Mouse (Mus musculus) forebrain, embryonic 16.5 days (tissue): ENCODE measurements at regions not wholly inside any gene's neighbourhood (a gene's known extent, or its start where the extent isn't known, plus 50 kb on each side); places are given as distances from the start of the nearest gene placed in this dataset.

Experiments
- ATAC-seq: fragments of 200-750 bp; cut with Nextera tagmentation; 2 replicates; pipeline ENCODE4 v1.8.0; 2017; ENCODE audit warnings: mild to moderate bottlenecking, moderate library complexity
- H3K27ac ChIP-seq: fragments of 300-500 bp; sonication (generic); 2 replicates; pipeline ENCODE4 v1.5.1; 2014; ENCODE audit warnings: low read length, control low read depth
- H3K27me3 ChIP-seq: fragments of 300-500 bp; sonication (generic); replicated peaks from 2 replicates; pipeline ENCODE4 v1.6.1; 2014; ENCODE audit warnings: low read length; ENCODE audit not compliant: control insufficient read depth, insufficient read depth
- H3K36me3 ChIP-seq: fragments of 300-500 bp; sonication (generic); 2 replicates; pipeline ENCODE4 v1.6.1; 2014; ENCODE audit not compliant: control insufficient read depth, insufficient read depth
- H3K4me1 ChIP-seq: fragments of 300-500 bp; sonication (generic); replicated peaks from 2 replicates; pipeline ENCODE4 v1.6.1; 2014; ENCODE audit warnings: low read length; ENCODE audit not compliant: control insufficient read depth, insufficient read depth
- H3K4me2 ChIP-seq: fragments of 300-500 bp; sonication (generic); 2 replicates; pipeline ENCODE4 v1.6.1; 2014; ENCODE audit warnings: mild to moderate bottlenecking, low read length, control low read depth
- H3K4me3 ChIP-seq: fragments of 300-500 bp; sonication (generic); replicated peaks from 2 replicates; pipeline ENCODE4 v1.5.1; 2014; ENCODE audit warnings: mild to moderate bottlenecking, low read length, control low read depth
- H3K9ac ChIP-seq: fragments of 300-500 bp; sonication (generic); replicated peaks from 2 replicates; pipeline ENCODE4 v1.6.1; 2014; ENCODE audit warnings: low read depth, low read length, control low read depth
- H3K9me3 ChIP-seq: fragments of 300-500 bp; sonication (generic); 2 replicates; pipeline ENCODE4 v1.6.1; 2016; ENCODE audit warnings: low read length; ENCODE audit not compliant: control insufficient read depth
- WGBS: fragments of 180-500 bp; shearing (Covaris S2); extraction: QIAGEN DNeasy Blood & Tissue Kit; methylation state at CpG from one replicate; pipeline ENCODE4 v1.1.7; 2014; 5-methylcytosine and 5-hydroxymethylcytosine counted together

DNA sequence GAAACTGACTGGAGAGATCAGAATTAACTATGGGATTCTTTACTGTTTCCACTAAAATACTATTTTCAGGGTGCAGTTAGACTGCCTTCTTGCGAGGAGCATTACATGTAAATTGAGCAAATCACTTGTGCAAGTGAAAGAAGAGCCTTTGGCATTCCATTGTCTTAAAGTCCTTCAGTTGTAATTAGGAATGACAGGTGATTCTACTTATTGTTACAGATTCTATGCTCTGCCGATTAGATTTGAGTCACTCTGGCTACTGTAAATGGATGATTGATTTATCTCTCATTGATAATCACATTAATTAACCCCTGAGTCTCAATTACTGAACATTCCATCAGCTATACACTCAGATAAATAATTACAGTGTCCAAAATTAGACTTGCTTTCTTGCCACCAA, 2784.9 kb upstream of the Gm12353 start:
- H3K36me3 ChIP-seq, result no peaks in the 10 kb centered on the region
- WGBS, result 33% methylated on average over 2 of the region's 2 CpGs

DNA sequence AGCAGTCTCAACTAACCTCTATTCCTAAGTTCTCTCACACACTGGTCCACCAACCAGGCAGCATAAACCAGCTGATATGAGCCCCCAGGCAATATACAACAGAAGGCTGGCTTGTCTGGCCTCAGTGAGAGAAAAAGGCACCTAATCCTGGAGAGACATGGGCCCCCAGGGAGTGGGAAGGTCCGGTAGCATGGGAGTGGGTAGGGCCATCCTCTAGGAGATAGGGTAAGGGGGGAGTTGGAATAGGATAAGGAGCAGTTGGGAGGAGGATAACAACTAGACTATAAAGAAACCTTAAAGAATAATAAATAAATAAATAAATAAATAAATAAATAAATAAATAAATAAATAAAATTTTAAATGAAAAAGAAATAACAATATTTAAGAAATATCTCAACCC, 2773.7 kb upstream of the Gm12353 start:
- Histone ChIP-seq H3K27ac (no peak overlapping the region), H3K27me3 (no peaks in the 10 kb centered on the region), H3K36me3 (no peaks in the 10 kb centered on the region), H3K4me3 (no peak overlapping the region), H3K4me1 (no peaks in the 10 kb centered on the region), H3K9me3 (no peaks in the 10 kb centered on the region), H3K4me2 (no peak overlapping the region), H3K9ac (no peak overlapping the region)
- no peak for ATAC-seq
- WGBS, result 91% methylated on average over 1 of the region's 1 CpGs

More for the DNA sequence above, 2784.9 kb upstream of the Gm12353 start:
- Histone ChIP-seq H3K4me3 (no peak overlapping the region), H3K9ac (no peak overlapping the region), H3K27ac (no peak overlapping the region), H3K9me3 (no peaks in the 10 kb centered on the region), H3K27me3 (no peaks in the 10 kb centered on the region), H3K4me2 (no peak overlapping the region), H3K4me1 (no peaks in the 10 kb centered on the region)
- ATAC-seq, result no peak

DNA sequence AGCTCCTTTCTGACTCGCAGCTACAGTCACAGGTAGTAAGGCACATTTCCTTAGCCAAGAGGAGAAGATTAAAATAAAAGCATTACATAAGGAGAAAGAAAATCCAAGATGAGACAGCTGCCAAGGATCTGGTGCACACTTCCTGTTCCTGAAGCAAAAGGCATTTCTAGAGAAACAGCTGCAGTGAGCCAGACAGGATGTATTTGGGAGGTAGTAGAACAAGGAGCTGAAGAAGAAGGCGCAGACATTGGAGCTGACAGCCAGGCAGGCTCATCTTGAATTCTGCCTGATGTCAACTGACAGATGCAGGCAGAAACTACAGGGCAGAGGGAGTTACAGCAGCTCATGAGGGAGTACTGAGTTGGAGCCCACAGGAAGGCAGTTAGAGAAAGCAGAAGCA, 2757.2 kb upstream of the Gm12353 start:
- no peaks in the 10 kb centered on the region for H3K9me3 ChIP-seq
- 81% methylated on average over 2 of the region's 2 CpGs for WGBS
- no peaks in the 10 kb centered on the region for H3K27me3 ChIP-seq
- H3K27ac ChIP-seq, result no peak overlapping the region
- no peak for ATAC-seq
- no peak overlapping the region for H3K9ac ChIP-seq
- no peak overlapping the region for H3K4me2 ChIP-seq
- no peaks in the 10 kb centered on the region for H3K36me3 ChIP-seq
- no peaks in the 10 kb centered on the region for H3K4me1 ChIP-seq
- H3K4me3 ChIP-seq, result no peak overlapping the region

DNA sequence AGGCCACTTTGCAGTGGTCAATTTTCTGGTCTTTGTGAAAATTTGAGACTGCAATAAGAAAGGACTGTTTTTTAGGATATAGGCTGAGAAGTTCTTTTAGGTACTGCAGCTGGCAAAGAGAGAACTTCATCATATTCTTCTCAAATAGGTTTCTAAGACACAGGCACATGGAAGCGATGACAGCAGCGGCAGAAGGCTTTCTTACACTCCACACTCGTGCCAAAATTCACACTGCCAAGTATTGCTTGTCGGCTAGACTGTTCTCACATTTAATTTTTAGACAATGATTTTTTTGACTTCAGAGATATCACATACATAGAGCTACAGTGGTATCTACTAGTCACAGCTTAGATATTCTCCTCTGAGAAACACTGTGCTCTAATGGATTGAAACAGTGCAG, 2752.6 kb upstream of the Gm12353 start:
- peak; percentile 72 for ATAC-seq
- 77% methylated on average over 4 of the region's 4 CpGs for WGBS
- Histone ChIP-seq H3K4me1 (no peaks in the 10 kb centered on the region), H3K9me3 (no peaks in the 10 kb centered on the region), H3K4me3 (no peak overlapping the region), H3K27ac (no peak overlapping the region), H3K4me2 (no peak overlapping the region), H3K36me3 (no peaks in the 10 kb centered on the region), H3K27me3 (no peaks in the 10 kb centered on the region), H3K9ac (no peak overlapping the region)
